In genomic region chr10:9090961-9091360, GRCm38 (mm10) we compare ENCODE assay signal across 30 mouse cellular contexts.
DNase-seq lines count a peak whose midpoint lies in the region; ATAC-seq and TF ChIP-seq lines count a peak whose summit lies in the region.
"Had no signal": no experiment of that assay in that cellular context is flagged by ENCODE, and none has a peak within 500 bp of the region (broad histone marks: within the 10 kb centered on the region; RNA-seq: fewer than 3 reads in every experiment).

No protein-coding gene starts in this region.

- H3K27me3 ChIP-seq in heart, embryonic 10.5 days (ENCODE audit: insufficient read depth, poor library complexity, severe bottlenecking) = no peaks in the 10 kb centered on the region
- H3K27me3 ChIP-seq in midbrain, embryonic 16.5 days (ENCODE audit: control insufficient read depth, insufficient read depth, low read depth, low read length) = no peaks in the 10 kb centered on the region
- H3K27me3 ChIP-seq in midbrain, embryonic 13.5 days = no peaks in the 10 kb centered on the region
- H3K27me3 ChIP-seq in stomach, postnatal 0 days (ENCODE audit: control insufficient read depth, insufficient read depth, low read length) = no peaks in the 10 kb centered on the region
- H3K27me3 ChIP-seq in kidney, embryonic 15.5 days = no peaks in the 10 kb centered on the region
- H3K27me3 ChIP-seq: CH12.LX; forebrain, embryonic 13.5 days; heart, embryonic 13.5 days had no signal

- no peak overlapping the region for H3K4me3 ChIP-seq in heart, embryonic 10.5 days
- no peak overlapping the region for H3K4me3 ChIP-seq in midbrain, embryonic 16.5 days (ENCODE audit: low read depth, low read length)
- no peak overlapping the region for H3K4me3 ChIP-seq in midbrain, embryonic 13.5 days (replicated peaks)
- no peak overlapping the region for H3K4me3 ChIP-seq in stomach, postnatal 0 days (ENCODE audit: low read depth, low read length)
- no peak overlapping the region for H3K4me3 ChIP-seq in kidney, embryonic 15.5 days (replicated peaks)
- H3K4me3 ChIP-seq: forebrain, embryonic 10.5 days; forebrain, embryonic 13.5 days; gastrocnemius, adult 2 months; heart, embryonic 13.5 days had no signal

- H3K9me3 ChIP-seq in heart, embryonic 10.5 days = no peaks in the 10 kb centered on the region
- H3K9me3 ChIP-seq in midbrain, embryonic 16.5 days (replicated peaks; ENCODE audit: control insufficient read depth, low read length, poor library complexity, severe bottlenecking) = no peaks in the 10 kb centered on the region
- H3K9me3 ChIP-seq in midbrain, embryonic 13.5 days = no peaks in the 10 kb centered on the region
- no peaks in the 10 kb centered on the region for H3K9me3 ChIP-seq in stomach, postnatal 0 days (ENCODE audit: control insufficient read depth, low read length)
- H3K9me3 ChIP-seq in kidney, embryonic 15.5 days (replicated peaks) = no peaks in the 10 kb centered on the region
- H3K9me3 ChIP-seq: forebrain, embryonic 10.5 days; forebrain, embryonic 13.5 days; heart, embryonic 13.5 days had no signal

- TF ChIP-seq CTCF in stomach, postnatal 0 days (IDR thresholded peaks at IDR 0.05; ENCODE audit: low read depth) = no peak

- peak; percentile 68 for DNase-seq in heart, adult 11 months
- DNase-seq in heart, embryonic 10.5 days (ENCODE audit: low spot score) = no peak
- peak; percentile 61 for DNase-seq in ZHBTc4 (ENCODE audit: low read depth, low spot score)
- DNase-seq in stomach, postnatal 0 days (ENCODE audit: low spot score) = no peak
- DNase-seq: adrenal gland, adult 8-10 months; adrenal gland, postnatal 25 days; cerebellum, adult 11-12 months; cerebellum, adult 8-10 months; cerebellum, postnatal 10 days; cerebellum, postnatal 36 days; gastrocnemius, adult 2 months; gastrocnemius, postnatal 14 days; heart, adult 18-20 months; heart, postnatal 14 days; heart, postnatal 4 days had no signal

- no peaks in the 10 kb centered on the region for H3K36me3 ChIP-seq in heart, embryonic 10.5 days
- H3K36me3 ChIP-seq in midbrain, embryonic 16.5 days (ENCODE audit: control insufficient read depth, insufficient read depth, low read length) = no peaks in the 10 kb centered on the region
- H3K36me3 ChIP-seq in midbrain, embryonic 13.5 days = no peaks in the 10 kb centered on the region
- H3K36me3 ChIP-seq in stomach, postnatal 0 days (ENCODE audit: control insufficient read depth, insufficient read depth, low read length) = no peaks in the 10 kb centered on the region
- H3K36me3 ChIP-seq in kidney, embryonic 15.5 days = no peaks in the 10 kb centered on the region
- H3K36me3 ChIP-seq: forebrain, embryonic 10.5 days; G1E; heart, embryonic 13.5 days had no signal

- TF ChIP-seq EP300 in stomach, postnatal 0 days (optimal IDR thresholded peaks at IDR 0.05) = no peak

- 84% methylated on average over 6 of the region's 6 CpGs for WGBS in heart, embryonic 10.5 days
- 95% methylated on average over 6 of the region's 6 CpGs for WGBS in midbrain, embryonic 16.5 days
- WGBS in midbrain, embryonic 13.5 days = 92% methylated on average over 6 of the region's 6 CpGs
- WGBS in stomach, postnatal 0 days = 81% methylated on average over 6 of the region's 6 CpGs
- 87% methylated on average over 6 of the region's 6 CpGs for WGBS in kidney, embryonic 15.5 days

- no peak overlapping the region for H3K9ac ChIP-seq in midbrain, embryonic 16.5 days (ENCODE audit: low read depth, low read length)
- H3K9ac ChIP-seq in midbrain, embryonic 13.5 days (replicated peaks) = no peak overlapping the region
- H3K9ac ChIP-seq in stomach, postnatal 0 days (ENCODE audit: low read length) = no peak overlapping the region
- no peak overlapping the region for H3K9ac ChIP-seq in kidney, embryonic 15.5 days
- H3K9ac ChIP-seq: forebrain, embryonic 13.5 days; heart, embryonic 13.5 days; hindbrain, embryonic 14.5 days had no signal

- peak; percentile 39; the same call in 1 of the 2 replicates for ATAC-seq in midbrain, embryonic 16.5 days
- no peak for ATAC-seq in midbrain, embryonic 13.5 days
- peak; percentile 67; the same call in 1 of the 2 replicates for ATAC-seq in stomach, postnatal 0 days (ENCODE audit: low FRiP score, low TSS enrichment)
- no peak for ATAC-seq in kidney, embryonic 15.5 days (replicated peaks; ENCODE audit: low FRiP score)
- ATAC-seq in frontal cortex, adult (ENCODE audit: low TSS enrichment) = no peak
- ATAC-seq: activated CD4-positive, CD25-positive, alpha-beta regulatory T cell, adult 4 months; forebrain, embryonic 13.5 days; forebrain, embryonic 16.5 days; hindbrain, postnatal 0 days; inflammation-experienced regulatory T-cells, adult 6 months; Patski had no signal

- H3K4me2 ChIP-seq in midbrain, embryonic 16.5 days (ENCODE audit: low read length) = no peak overlapping the region
- no peak overlapping the region for H3K4me2 ChIP-seq in midbrain, embryonic 13.5 days (replicated peaks)
- H3K4me2 ChIP-seq in stomach, postnatal 0 days (replicated peaks; ENCODE audit: low read depth) = no peak overlapping the region
- no peak overlapping the region for H3K4me2 ChIP-seq in kidney, embryonic 15.5 days
- H3K4me2 ChIP-seq: forebrain, embryonic 13.5 days; heart, embryonic 13.5 days; hindbrain, embryonic 14.5 days had no signal

- no peak overlapping the region for H3K27ac ChIP-seq in heart, embryonic 10.5 days
- no peak overlapping the region for H3K27ac ChIP-seq in midbrain, embryonic 16.5 days (ENCODE audit: low read length)
- no peak overlapping the region for H3K27ac ChIP-seq in midbrain, embryonic 13.5 days
- H3K27ac ChIP-seq in stomach, postnatal 0 days (replicated peaks) = no peak overlapping the region
- H3K27ac ChIP-seq in kidney, embryonic 15.5 days = no peak overlapping the region
- H3K27ac ChIP-seq: forebrain, embryonic 10.5 days; forebrain, embryonic 13.5 days; gastrocnemius, adult 2 months; heart, embryonic 13.5 days; hindbrain, embryonic 14.5 days; hindbrain, postnatal 0 days had no signal

- 0 out of 2 replicates have a peak, but pooled peaks cover 2% of the 10 kb centered on the region for H3K4me1 ChIP-seq in heart, embryonic 10.5 days
- 0 out of 2 replicates have a peak, but pooled peaks cover 2% of the 10 kb centered on the region for H3K4me1 ChIP-seq in midbrain, embryonic 16.5 days (ENCODE audit: control insufficient read depth, insufficient read depth, low read length)
- H3K4me1 ChIP-seq in midbrain, embryonic 13.5 days (replicated peaks) = 0 out of 2 replicates have a peak, but pooled peaks cover 9% of the 10 kb centered on the region
- H3K4me1 ChIP-seq in stomach, postnatal 0 days (replicated peaks; ENCODE audit: control insufficient read depth, insufficient read depth) = no peaks in the 10 kb centered on the region
- peaks cover 8% of the 10 kb centered on the region for H3K4me1 ChIP-seq in kidney, embryonic 15.5 days

Comparison
In these comparisons a context has a peak if more than half of its experiments do, and no peak if none do; other contexts are left out.
1. DNase-seq: peak in heart, adult 11 months (single experiment) and ZHBTc4 (single experiment); none in heart, embryonic 10.5 days (single experiment) and stomach, postnatal 0 days (single experiment).
2. ATAC-seq: peak in midbrain, embryonic 16.5 days (single experiment) and stomach, postnatal 0 days (single experiment); none in midbrain, embryonic 13.5 days (single experiment), kidney, embryonic 15.5 days (single experiment) and frontal cortex, adult (single experiment).